Mouse (Mus musculus) heart, adult 8-10 months (tissue): ENCODE measurements around the gene Asb5. TPM values are rescaled to one million over a fixed set of nuclear protein-coding genes. Genes with fewer than 3 reads are reported as not detected.
A peak's percentile ranks its signal among the peaks of the same experiment; 100 is the strongest.
"Not testable (repeated sequence)": the region's sequence is repeated elsewhere in the genome, so short reads cannot be mapped to it uniquely, and the experiment has no call there.

Source experiments
- DNase-seq: peaks from one replicate; pipeline ENCODE4 v3.0.0; 2022; ENCODE audit warnings: low spot score
- total RNA-seq, 4 experiments: library from RNA; stranded (reverse); gene quantifications; 2 replicates each; pipeline ENCODE4 v1.2.4; 2022

The Asb5 gene
- 10 to 100 TPM; 19.9 to 28.5 (median 22.7) TPM for total RNA-seq

DNA sequence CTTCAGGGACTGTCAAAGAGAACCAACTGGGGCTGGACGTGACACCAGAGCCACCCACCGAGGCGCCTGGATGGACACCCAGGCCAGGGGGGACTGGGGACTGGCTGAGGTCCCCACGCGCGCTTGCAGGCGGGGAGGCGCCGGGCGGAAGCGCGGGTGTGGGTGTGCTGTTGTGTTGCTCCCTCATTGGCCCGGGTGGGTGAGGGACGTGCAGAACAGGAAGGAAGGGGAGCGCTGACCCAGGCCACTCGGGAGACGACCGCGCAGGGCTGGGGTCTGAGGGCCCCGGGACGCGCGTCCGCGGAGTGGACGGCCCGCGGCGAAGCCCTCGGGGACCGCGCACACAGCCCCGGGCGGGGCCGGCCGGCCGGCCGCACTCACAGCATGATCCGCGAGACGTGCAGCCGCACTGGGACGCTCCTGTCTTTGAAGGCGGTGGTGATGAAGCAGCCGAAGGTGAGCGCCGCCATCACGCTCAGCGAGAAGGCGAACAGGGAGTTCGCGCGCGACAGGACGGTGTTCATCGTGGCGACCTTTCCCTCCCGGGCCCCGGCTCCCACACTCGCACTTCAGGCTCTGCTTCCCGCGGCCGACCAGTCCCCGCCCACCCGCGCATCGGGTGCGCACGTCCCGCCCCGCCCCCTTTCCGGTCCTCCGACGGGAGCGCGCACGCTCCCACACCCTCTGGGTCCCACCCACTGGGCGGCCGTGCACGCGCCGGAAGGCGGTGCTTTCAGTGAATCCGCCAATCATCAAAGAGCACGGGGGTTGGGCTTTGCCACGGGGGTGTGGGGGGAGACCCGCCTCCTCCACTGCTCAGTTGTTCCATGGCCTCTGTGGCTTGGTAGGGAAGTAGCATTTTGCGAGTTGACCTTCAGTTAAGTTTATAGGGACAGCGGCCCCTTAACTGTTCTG is at the start of gene Asb5, which contains the start of gene Spcs3:
TSS of gene Asb5 (plus strand) at position 199 of the 915 bp plus-strand sequence.
TSS of gene Spcs3 (minus strand) at position 617 of the 915 bp plus-strand sequence.
- DNase-seq: peak; percentile 95

DNA sequence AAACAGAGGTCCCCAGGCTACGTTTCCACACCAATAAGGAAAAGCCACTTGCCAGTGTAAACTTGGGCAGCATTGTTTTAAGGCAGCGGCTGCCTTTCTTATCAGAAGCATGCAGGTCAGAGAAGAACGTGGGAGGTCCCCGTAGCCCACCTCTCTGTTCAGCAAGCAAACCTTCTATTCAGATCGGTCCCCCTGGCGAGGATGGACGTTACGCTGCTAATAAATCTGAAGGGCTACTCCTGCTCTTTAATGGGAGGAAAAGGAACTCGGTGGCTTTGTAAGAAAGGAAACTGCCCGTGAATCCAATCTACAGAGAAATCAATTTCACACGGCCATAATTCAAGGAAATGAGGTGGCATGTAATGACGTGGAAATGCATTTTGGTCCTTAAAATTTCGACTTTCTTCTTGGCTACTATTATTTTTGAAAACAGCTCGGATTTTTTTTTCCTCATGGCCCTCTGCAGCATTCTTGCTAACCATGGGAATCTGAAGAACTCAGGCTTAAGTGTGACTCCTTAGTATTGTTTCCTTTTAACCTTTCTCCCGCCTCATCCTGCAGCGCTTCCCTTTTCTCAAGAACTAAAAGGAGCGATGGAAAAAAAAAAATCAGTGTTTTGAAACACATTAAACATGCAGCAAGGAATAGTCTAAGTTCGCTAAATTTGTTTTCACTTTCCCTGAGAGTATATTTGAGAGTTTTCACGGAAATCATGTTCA is 42.7 kb upstream of the Asb5 start:
- DNase-seq: peak; percentile 35

DNA sequence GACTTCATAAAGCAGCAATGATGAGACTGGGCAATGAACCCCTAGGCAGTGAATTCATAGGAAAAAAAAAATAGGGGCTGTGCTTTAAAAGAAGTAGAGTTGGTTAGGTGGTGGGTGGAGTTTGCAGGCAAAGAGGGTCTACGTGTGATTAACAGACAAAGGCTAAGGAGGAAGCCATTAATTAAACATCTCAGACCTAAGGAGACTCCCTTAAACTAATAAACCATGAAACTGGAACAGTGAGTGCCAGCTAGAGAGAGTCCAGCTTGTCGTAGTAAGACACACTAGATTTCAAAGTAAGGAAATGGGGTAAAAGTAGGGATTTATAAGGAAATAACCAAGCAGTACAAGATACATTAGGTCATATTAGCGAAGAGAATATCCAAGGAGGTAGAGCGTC is 40.9 kb upstream of the Asb5 start:
- no peak for DNase-seq

DNA sequence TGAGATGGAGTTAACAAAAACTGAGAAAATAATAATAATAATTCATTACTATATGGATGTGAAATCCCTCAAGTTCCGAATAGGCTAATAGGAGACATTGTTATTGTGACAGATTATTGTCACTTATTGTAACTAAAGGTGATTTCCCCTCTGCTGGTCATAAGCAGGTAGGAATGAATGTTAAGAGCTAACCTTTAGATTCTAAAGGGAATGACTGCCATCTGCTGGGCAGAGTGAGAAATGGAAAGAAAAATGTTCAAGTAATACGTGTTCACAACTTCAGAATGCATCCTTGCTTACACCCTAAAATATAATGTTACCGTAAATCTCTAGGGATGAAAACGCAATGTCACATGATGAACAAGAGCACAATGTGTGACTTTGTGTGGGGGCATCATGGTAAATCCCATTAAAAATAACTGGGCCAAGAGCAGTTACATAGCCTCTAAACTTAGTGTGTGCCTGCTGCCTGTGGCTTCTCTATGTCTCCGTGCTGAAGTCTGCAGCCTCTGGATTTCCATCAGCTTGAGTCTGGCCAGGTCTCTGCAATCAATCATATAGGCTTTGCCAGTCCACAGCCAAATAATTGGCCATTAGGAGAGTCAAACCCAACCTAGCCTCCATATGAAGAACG is 38.2 kb upstream of the Asb5 start:
- DNase-seq: peak; percentile 41

DNA sequence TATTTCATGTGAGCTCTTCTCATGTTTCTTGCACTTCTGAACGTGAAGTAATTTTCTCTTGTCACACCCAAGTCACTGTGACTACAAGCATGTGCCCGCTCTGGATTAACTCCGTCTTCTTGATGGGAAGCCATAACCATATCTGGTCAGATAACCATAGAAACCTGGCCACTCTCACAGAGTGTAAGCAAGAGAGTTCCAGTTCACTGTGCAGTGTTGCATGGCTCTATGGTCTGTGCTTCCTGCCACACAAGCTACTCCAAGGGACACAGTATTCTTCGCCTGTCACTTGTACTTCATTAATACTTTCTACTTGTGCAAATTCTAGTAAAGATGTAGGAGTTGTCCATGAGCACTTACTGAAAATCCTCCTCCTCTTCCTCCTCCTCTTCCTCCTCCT is 37.4 kb upstream of the Asb5 start:
- DNase-seq: no peak

DNA sequence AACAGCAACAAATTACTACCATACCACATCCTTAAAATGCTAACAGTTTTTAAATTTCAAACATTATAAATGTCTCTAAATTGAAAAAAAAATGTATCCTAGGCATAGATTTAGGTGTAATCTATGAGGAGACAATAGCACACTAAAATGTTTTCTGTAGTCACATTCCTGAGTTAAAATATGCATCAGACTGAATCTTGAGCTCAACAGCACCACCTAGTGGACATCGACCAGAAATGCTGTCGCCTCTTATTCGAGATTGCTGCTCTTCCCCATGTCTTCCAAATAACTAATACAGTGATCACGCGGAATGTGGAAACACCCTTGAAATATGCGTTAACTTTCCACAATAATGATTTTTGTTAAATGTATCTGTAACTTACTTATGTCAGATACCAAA is 36.3 kb upstream of the Asb5 start:
- peak; percentile 60 for DNase-seq

DNA sequence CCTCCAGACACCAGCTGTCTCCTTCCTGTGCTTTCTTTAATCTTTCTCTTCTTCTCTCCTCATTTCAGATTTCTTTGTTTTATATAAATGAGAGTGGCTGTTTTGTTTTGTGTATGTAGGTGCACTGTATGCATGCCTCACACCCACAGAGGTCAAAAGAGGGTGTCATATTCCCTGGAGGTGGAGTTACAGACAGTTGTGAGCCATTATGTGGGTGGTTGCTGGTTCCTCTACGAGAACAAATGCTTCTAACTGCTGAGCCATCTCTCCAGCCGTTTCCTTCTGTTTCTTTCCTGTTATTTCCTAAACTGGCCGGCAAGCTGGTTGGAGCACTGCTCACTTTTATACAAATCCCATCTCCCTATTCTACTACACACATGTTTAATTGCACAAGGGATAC is 35.5 kb upstream of the Asb5 start:
- no peak for DNase-seq

DNA sequence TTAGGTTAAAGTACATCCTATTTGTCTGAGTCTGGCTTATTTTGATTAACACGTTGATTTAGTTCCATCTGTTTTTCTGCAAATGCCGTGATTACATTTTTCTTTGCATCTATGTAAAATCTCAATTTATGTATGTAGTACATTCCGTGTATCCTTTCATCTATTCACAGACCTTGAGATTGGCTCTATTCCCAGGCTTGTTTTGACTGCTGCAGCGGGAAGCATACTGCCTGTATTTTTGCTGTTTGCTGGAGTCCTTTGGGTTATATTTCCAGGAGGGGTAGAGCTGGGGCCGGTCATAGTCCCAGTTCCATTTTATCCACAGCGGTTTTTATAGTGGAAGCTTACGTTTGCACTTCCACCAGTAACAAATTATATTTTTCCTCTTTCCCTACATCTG is 26.3 kb upstream of the Asb5 start:
- no peak for DNase-seq

DNA sequence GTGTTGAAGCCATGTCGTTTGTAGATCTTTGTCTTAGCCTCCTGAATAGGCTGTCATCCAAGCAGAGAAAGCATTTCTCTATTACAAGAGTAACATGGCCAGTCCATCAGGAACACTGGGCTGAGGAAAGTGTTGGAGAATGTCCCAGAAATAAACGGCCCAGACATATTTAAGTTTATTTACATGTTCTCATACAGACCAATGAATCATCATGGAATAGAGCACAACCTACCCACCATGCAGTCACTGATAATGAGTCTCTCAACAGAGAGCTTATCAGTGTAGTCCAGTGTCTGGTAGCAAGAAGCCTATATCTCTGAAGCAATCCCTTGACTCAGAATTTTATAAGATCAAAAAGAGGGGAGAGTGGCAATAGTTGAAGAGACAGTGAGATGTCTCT is 24.3 kb upstream of the Asb5 start:
- no peak for DNase-seq

DNA sequence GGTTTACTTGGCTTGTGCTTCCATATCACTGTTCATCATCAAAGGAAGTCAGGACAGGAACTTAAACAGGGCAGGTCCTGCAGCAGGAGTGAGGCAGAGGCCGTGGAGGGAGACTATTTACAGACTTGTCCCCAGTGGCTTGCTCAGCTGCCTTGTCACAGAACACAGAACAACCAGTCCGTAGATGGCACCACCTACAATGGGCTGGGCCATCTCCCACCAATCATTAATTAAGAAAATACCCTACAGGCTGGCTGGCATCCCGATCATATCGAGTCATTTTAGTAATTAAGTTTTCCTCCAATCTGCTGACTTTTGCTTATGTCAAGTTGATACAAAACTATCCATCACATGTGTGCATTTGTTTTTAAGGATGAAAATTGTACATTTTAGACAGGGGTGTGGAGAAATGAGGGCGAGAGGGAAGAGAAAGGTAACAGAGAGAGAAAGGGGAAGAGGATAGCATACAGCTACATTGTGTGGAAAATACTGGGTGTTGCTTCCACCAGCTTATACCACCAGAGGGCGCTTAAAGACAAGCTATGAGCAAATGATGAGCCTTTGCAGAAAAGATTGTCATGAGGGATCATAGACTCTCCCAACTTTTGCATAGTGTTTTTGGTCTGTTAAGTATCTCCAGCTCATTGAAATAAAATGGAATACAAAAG is 21.8 kb upstream of the Asb5 start:
- DNase-seq: peak; percentile 79

DNA sequence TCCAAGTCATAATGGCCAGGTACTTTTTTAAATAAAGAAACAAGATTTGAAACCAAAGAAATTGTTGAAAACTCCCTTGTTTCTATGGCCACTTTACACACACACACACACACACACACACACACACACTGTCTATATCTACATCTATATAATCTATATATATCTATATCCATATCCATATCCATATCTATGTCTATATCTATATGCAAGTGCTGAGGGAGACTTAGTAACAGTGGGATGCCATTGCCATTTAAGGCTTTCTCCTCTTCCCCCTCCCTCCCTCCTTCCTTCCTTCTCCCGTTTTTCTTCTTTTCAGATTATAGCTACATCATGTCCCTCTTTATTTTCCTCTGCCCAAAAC is 21.3 kb upstream of the Asb5 start:
- no peak for DNase-seq

DNA sequence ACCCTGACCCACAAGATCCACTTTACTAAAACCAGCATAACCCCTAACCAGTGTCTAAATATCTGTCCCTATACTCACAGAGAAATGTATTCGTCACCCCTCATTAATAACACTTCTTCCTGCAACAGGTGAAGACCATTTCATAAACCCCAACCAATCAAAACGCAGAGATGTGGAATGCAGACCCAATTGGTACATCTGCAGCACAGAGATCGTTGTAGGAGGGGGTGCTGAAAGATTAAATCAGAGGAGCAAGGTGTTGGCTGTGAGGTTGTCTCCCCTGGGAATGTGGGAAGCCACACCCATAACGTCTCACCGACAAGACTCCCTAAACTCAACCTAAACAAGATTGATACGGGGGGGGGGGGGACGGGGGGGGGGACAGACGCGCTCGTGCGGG is 20.6 kb upstream of the Asb5 start:
- DNase-seq: no peak

DNA sequence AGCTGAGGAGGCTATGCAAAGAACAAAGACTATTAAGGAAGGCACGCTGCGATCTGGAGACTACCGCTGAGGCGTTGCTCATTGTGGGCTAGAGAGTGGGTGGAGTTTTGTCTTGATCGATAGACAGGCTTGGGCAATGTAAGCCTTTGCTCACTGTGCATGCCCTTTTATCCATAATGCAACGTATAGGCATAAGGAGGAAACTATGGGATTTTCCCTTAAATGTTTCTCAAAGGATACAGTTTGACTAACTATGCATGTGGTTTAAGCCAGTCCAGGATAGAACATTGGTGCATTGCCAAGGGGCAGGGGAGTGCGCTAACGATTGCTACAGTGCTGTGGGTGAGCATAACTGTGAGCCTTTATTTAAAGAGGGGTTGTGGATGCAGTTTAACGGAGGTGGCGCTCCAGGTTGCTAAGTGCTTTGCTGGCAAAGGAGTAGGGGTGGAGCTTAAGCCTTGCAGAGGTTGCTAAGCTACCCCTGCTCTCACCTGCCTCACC is 20.1 kb upstream of the Asb5 start:
- no peak for DNase-seq

DNA sequence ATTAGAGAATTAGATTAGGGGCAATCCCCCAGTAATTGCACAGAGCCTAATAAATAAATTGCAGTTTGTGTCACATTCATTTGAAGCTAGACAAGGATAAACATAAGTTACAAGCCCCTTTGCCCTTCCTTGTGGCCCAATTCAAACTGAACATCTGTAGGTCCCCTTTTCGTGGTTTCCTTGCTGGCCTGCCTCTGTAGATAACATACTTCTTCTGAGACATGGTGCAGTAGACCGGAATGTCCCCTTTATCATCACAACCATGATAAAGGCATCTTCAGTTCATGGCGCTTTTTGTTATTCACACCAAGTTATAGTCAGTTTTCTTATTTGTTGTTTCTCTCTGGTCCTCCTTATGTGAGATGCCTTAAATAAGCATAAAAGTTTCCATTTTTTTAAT is 17.6 kb upstream of the Asb5 start:
- DNase-seq: no peak

DNA sequence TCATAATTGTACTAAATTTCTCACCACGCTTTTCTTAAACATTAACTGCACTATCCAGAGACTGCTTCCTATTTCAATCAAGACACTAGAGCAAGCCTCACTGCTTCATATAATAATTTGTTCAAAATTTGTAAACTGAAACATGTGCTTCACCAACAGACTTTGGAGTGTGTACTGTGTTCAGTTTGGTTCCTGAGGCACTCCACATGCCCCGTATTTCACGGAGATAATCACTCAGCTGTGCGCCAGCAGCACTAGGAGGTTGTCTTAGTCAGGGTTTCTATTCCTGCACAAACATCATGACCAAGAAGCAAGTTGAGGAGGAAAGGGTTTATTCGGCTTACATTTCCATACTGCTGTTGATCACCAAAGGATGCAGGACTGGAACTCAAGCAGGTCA is 17.2 kb upstream of the Asb5 start:
- DNase-seq: not testable (repeated sequence)

DNA sequence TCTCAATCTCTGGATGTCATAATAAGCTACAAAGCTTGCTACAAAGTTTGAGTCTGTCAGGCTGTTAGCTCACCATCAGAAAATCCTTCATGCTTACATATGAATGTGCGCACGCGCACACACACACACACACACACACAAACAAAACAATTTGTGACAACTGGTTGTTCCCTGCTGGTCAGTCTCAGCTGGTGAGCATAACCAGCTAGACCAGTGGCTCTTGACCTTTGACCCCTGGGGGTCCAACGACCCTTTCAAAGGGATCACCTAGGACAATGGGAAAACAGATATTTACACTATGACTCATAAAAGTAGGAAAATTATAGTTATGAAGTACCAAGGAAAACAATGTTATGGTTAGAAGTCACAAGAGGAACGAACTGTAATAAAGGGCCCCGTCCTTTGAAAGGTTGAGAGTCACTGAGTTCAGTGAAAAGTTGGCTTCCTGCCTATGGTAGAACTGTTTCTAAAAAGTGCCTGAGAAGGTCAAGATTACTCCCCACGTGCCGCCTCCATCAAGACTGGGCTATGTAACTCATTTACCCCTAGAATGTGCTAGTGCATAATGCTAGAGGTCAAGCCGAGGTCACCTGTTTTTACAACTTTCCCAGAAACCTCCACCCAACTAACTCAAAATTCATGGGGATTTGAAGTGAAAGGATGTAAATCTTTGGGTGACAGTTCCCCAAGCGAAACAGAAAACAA is 10.5 kb upstream of the Asb5 start:
- DNase-seq: no peak

DNA sequence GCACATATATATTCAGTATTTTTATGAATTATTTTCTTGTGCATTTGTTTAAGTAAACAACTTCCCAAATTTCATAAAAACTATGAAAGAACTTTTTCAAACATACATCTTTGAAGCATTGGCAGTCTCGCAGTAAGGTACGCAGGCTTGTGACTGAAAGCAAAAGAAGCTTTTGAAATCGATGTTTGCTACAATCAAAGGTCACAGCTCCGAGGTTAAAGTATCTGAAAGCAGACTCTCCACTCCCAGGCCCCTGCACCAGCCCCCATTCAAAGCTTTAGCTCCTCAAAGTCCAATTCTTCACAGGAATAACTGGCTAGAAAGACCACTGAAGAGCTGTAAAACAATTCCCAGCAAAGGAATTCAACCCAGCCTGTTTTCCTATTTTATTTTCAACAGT is 8.9 kb upstream of the Asb5 start:
- no peak for DNase-seq

DNA sequence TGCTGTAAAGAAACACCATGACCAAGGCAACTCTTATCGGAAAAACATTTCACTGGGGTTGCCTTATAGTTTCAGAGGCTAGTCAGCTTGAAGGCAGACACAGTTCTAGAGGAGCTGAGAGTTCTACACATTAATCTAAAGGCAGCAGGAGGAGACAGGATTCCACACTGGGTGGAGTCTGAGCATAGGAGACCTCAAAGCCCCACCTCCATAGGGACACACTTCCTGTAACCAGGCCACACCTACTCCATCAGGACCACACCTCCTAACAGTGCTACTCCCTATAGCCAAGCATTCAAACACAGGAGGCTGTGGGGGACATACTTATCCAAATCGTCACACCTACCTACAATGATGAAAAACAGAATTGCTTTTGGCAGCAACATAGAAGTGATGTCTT is 3.8 kb upstream of the Asb5 start:
- DNase-seq: no peak

DNA sequence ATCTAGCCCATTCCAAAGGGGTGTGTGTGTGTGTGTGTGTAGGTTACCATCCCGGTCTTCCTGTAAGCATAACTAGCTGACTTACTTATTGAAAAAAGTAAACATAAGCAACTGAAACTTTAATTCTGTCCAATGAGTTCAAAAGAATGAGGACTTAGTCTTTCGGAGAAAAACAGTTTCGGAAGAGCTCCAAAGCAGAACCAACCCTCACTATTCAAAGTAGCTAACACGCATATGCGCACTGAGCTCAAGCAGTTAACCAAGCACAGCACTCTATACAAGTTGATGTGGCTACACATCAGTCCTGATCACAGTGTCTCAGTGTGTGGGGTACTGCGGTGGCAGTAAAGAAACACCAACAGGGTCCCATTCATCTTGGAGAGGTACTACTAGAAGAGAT is 2.7 kb upstream of the Asb5 start:
- DNase-seq: no peak

DNA sequence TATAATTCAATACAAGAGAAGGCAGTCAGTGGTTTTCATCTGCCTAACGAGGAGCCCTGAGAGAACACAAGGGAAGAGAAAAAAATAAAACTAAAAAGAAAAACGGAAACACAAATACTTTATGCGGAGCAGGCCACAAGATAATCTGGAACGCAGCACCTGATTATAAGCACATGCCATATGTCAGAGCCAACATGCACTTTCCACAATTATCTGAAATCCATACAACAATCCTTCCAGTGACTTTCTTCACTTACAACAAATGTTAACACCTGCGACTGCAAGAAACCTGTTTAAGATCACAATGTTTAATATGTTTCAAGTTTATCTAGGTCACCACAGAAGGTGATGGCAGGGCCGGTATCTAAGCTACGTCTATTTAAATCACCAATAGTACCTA is 809 bp upstream of the Asb5 start:
- DNase-seq: no peak

DNA sequence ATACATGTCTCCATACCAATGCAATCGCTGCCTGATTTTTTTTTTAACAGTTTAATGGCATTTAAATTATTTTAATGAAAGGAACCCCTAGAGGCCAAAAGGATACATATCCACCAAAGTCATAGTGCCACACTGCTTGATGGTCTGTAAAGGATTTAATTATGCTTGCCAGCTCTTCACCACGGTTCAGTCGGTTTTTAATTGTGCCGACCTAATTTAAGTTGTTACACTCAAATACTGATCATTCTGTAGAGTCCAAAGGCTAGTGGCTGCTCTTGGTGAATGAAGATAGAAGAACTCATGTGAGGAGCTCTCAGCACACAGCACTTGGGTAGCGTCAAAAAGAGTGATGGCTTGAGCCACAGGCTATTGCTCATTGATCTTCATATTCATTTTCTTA is 5.8 kb downstream of the Asb5 start:
- no peak for DNase-seq
